29 mouse cellular contexts compared by ENCODE assay signal in the genomic region with DNA sequence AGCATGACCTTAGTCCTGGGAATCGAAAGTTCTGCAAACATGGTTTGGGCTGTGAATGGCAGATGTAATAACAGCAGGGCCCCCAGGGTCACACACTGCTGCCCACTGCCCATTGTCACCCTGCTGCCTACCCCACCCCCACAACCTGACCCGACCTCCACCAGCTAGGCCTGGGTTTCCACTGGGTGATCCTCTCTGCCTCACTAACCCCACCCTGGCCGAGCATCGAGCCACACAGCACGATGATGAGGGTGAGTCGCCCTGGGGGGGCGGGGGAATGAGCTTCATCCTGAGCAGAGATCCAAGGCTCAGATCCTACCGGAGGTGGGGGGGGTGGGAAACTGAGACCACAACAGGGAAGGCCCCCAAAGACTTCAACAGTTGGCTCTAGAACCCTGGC. TPM values are rescaled to one million over a fixed set of nuclear protein-coding genes. Genes with fewer than 3 reads are reported as not detected.
DNase-seq lines count a peak whose midpoint lies in the region; ATAC-seq and TF ChIP-seq lines count a peak whose summit lies in the region.
"Had no signal": no experiment of that assay in that cellular context is flagged by ENCODE, and none has a peak within 500 bp of the region (broad histone marks: within the 10 kb centered on the region; RNA-seq: fewer than 3 reads in every experiment).

No protein-coding gene starts in this region.

- H3K9me3 ChIP-seq in hindbrain, embryonic 10.5 days = no peaks in the 10 kb centered on the region
- H3K9me3 ChIP-seq in hindbrain, embryonic 13.5 days = no peaks in the 10 kb centered on the region
- no peaks in the 10 kb centered on the region for H3K9me3 ChIP-seq in midbrain, embryonic 10.5 days (replicated peaks)
- H3K9me3 ChIP-seq in midbrain, postnatal 0 days (ENCODE audit: low read length) = no peaks in the 10 kb centered on the region
- H3K9me3 ChIP-seq: embryonic facial prominence, embryonic 15.5 days; hindbrain, embryonic 12.5 days; limb, embryonic 12.5 days had no signal

- WGBS in cerebellum, adult 2 months = 39% methylated on average over 8 of the region's 8 CpGs
- 39% methylated on average over 8 of the region's 8 CpGs for WGBS in hindbrain, embryonic 10.5 days
- WGBS in hindbrain, embryonic 13.5 days = 46% methylated on average over 8 of the region's 8 CpGs
- WGBS in midbrain, embryonic 10.5 days = 53% methylated on average over 8 of the region's 8 CpGs
- 29% methylated on average over 8 of the region's 8 CpGs for WGBS in midbrain, postnatal 0 days

- DNase-seq in cerebellum, adult 2 months = no peak
- DNase-seq in cerebellum, adult 8-10 months = no peak
- no peak for DNase-seq in hindbrain, embryonic 10.5 days (ENCODE audit: low spot score)
- DNase-seq in midbrain, embryonic 10.5 days (ENCODE audit: low spot score) = no peak
- no peak for DNase-seq in midbrain, postnatal 0 days (ENCODE audit: low spot score)
- no peak for DNase-seq in layer of hippocampus, postnatal 14 days (ENCODE audit: low spot score in 2 of 2)
- DNase-seq: adrenal gland, adult 8-10 months; embryo, embryonic 11 days; forebrain, postnatal 0 days; gastrocnemius, postnatal 36 days; heart, postnatal 10 days; kidney, adult 8-10 months; liver, postnatal 0 days; right cerebral cortex, postnatal 14 days had no signal

- no peak for TF ChIP-seq POLR2A in cerebellum, adult 2 months (IDR thresholded peaks at IDR 0.05; ENCODE audit: borderline replicate concordance, insufficient read depth, low read length)

- H3K27ac ChIP-seq in cerebellum, adult 2 months (ENCODE audit: insufficient read depth, low read length) = 0 out of 2 replicates have a peak overlapping the region, but pooled peaks have one; percentile 32
- peak overlapping the region; percentile 79 for H3K27ac ChIP-seq in hindbrain, embryonic 10.5 days
- H3K27ac ChIP-seq in hindbrain, embryonic 13.5 days = no peak overlapping the region
- H3K27ac ChIP-seq in midbrain, embryonic 10.5 days (replicated peaks) = peak overlapping the region; percentile 60
- no peak overlapping the region for H3K27ac ChIP-seq in midbrain, postnatal 0 days (ENCODE audit: low read depth, low read length)
- H3K27ac ChIP-seq: hindbrain, embryonic 12.5 days; stomach, postnatal 0 days had no signal

- H3K4me1 ChIP-seq in cerebellum, adult 2 months (ENCODE audit: control insufficient read depth, insufficient read depth, low read length) = peaks cover 24% of the 10 kb centered on the region
- peaks cover 64% of the 10 kb centered on the region for H3K4me1 ChIP-seq in hindbrain, embryonic 10.5 days (replicated peaks)
- peaks cover 10% of the 10 kb centered on the region for H3K4me1 ChIP-seq in hindbrain, embryonic 13.5 days (replicated peaks)
- peaks cover 46% of the 10 kb centered on the region for H3K4me1 ChIP-seq in midbrain, embryonic 10.5 days
- H3K4me1 ChIP-seq in midbrain, postnatal 0 days (ENCODE audit: insufficient read depth, low read length) = no peaks in the 10 kb centered on the region

- no peaks in the 10 kb centered on the region for H3K36me3 ChIP-seq in hindbrain, embryonic 10.5 days
- no peaks in the 10 kb centered on the region for H3K36me3 ChIP-seq in hindbrain, embryonic 13.5 days
- no peaks in the 10 kb centered on the region for H3K36me3 ChIP-seq in midbrain, embryonic 10.5 days
- no peaks in the 10 kb centered on the region for H3K36me3 ChIP-seq in midbrain, postnatal 0 days (ENCODE audit: insufficient read depth, low read length)
- H3K36me3 ChIP-seq: embryonic facial prominence, embryonic 15.5 days; hindbrain, embryonic 12.5 days; limb, embryonic 12.5 days had no signal

- TF ChIP-seq CTCF in cerebellum, adult 2 months (IDR thresholded peaks at IDR 0.05; ENCODE audit: borderline replicate concordance, insufficient read depth, low read depth, low read length) = no peak
- no peak for TF ChIP-seq CTCF in midbrain, postnatal 0 days (IDR thresholded peaks at IDR 0.05)

- H3K4me3 ChIP-seq in cerebellum, adult 2 months (replicated peaks; ENCODE audit: insufficient read depth, low read depth, low read length) = no peak overlapping the region
- no peak overlapping the region for H3K4me3 ChIP-seq in hindbrain, embryonic 10.5 days
- no peak overlapping the region for H3K4me3 ChIP-seq in hindbrain, embryonic 13.5 days
- no peak overlapping the region for H3K4me3 ChIP-seq in midbrain, embryonic 10.5 days
- no peak overlapping the region for H3K4me3 ChIP-seq in midbrain, postnatal 0 days (ENCODE audit: low read depth, low read length)
- H3K4me3 ChIP-seq: embryonic facial prominence, embryonic 15.5 days; hindbrain, embryonic 12.5 days; limb, embryonic 12.5 days had no signal

- H3K4me2 ChIP-seq in hindbrain, embryonic 13.5 days = no peak overlapping the region
- no peak overlapping the region for H3K4me2 ChIP-seq in midbrain, postnatal 0 days (ENCODE audit: low read depth, low read length, poor library complexity, severe bottlenecking)
- H3K4me2 ChIP-seq: embryonic facial prominence, embryonic 15.5 days; heart, embryonic 11.5 days; hindbrain, embryonic 12.5 days; limb, embryonic 12.5 days; liver, embryonic 11.5 days; midbrain, embryonic 11.5 days had no signal

- no peak overlapping the region for H3K9ac ChIP-seq in hindbrain, embryonic 13.5 days
- no peak overlapping the region for H3K9ac ChIP-seq in midbrain, postnatal 0 days (replicated peaks; ENCODE audit: low read length, poor library complexity, severe bottlenecking)
- H3K9ac ChIP-seq: embryonic facial prominence, embryonic 15.5 days; forebrain, postnatal 0 days; hindbrain, embryonic 12.5 days; limb, embryonic 12.5 days; liver, postnatal 0 days had no signal

- ATAC-seq in hindbrain, embryonic 13.5 days (ENCODE audit: low FRiP score) = no peak
- ATAC-seq in midbrain, postnatal 0 days (ENCODE audit: low FRiP score) = no peak
- ATAC-seq in activated CD4-positive, CD25-positive, alpha-beta regulatory T cell, adult 4 months = no peak
- ATAC-seq: CD4-positive, CD25-positive, alpha-beta regulatory T cell, adult 4 months; forebrain, postnatal 0 days; liver, postnatal 0 days; lung, postnatal 0 days; Patski had no signal

- no peaks in the 10 kb centered on the region for H3K27me3 ChIP-seq in cerebellum, adult 2 months (ENCODE audit: control insufficient read depth, insufficient read depth, low read length)
- H3K27me3 ChIP-seq in hindbrain, embryonic 10.5 days (ENCODE audit: insufficient read depth, poor library complexity, severe bottlenecking) = no peaks in the 10 kb centered on the region
- no peaks in the 10 kb centered on the region for H3K27me3 ChIP-seq in hindbrain, embryonic 13.5 days
- H3K27me3 ChIP-seq in midbrain, embryonic 10.5 days (ENCODE audit: low read depth, poor library complexity, severe bottlenecking) = peaks cover 5% of the 10 kb centered on the region; the same call in 1 of the 2 replicates
- no peaks in the 10 kb centered on the region for H3K27me3 ChIP-seq in midbrain, postnatal 0 days (ENCODE audit: insufficient read depth, low read length)
- H3K27me3 ChIP-seq: embryonic facial prominence, embryonic 15.5 days; hindbrain, embryonic 12.5 days; limb, embryonic 12.5 days; Patski had no signal

RNA-seq across cellular contexts. Expression of a gene that starts 8.9 kb away (rescaled TPM):
- polyA plus RNA-seq in cerebellum, adult 2 months (2012; rRNA removed) = 1.2 and 1.9 TPM in 2 replicates
- 0.56 and 1.0 TPM in 2 replicates for polyA plus RNA-seq in hindbrain, embryonic 10.5 days (2016; fragmentation: Nextera tagmentation; extraction: Ambion mirVana)
- polyA plus RNA-seq in hindbrain, embryonic 13.5 days (2015; fragmentation: Nextera tagmentation; extraction: Ambion mirVana) = 3.3 and 3.8 TPM in 2 replicates
- 0.58 and 1.5 TPM in 2 replicates for polyA plus RNA-seq in midbrain, embryonic 10.5 days (2016; fragmentation: Nextera tagmentation; extraction: Ambion mirVana)
- total RNA-seq in midbrain, postnatal 0 days (2014; rRNA removed) = 4.0 and 6.8 TPM in 2 replicates
- polyA plus RNA-seq in midbrain, postnatal 0 days (2015; fragmentation: Nextera tagmentation; extraction: Ambion mirVana) = 2.4 and 3.3 TPM in 2 replicates
- total RNA-seq in layer of hippocampus, postnatal 14 days (2021) = 1 to 10 TPM; 1.3 to 1.7 TPM
- polyA plus RNA-seq in activated CD4-positive, CD25-positive, alpha-beta regulatory T cell, adult 4 months (2017; shearing (Covaris generic)) = not detected
- total RNA-seq: neutrophil, adult 5-6 weeks had no signal
- polyA plus RNA-seq: CD4-positive, CD25-positive, alpha-beta regulatory T cell, adult 4 months; limb, embryonic 12.5 days had no signal

RNA-seq across cellular contexts. Expression of a gene that starts 13.0 kb away (rescaled TPM):
- not detected in 2 replicates for polyA plus RNA-seq in cerebellum, adult 2 months (2012; rRNA removed)
- 0.05 and 0.14 TPM in 2 replicates for polyA plus RNA-seq in hindbrain, embryonic 10.5 days (2016; fragmentation: Nextera tagmentation; extraction: Ambion mirVana)
- not detected in 2 replicates for polyA plus RNA-seq in hindbrain, embryonic 13.5 days (2015; fragmentation: Nextera tagmentation; extraction: Ambion mirVana)
- 0.06 and 0.07 TPM in 2 replicates for polyA plus RNA-seq in midbrain, embryonic 10.5 days (2016; fragmentation: Nextera tagmentation; extraction: Ambion mirVana)
- total RNA-seq in midbrain, postnatal 0 days (2014; rRNA removed) = 0.16 TPM in 1 of 2 replicates, not detected in the other
- 0.05 TPM in 1 of 2 replicates, not detected in the other for polyA plus RNA-seq in midbrain, postnatal 0 days (2015; fragmentation: Nextera tagmentation; extraction: Ambion mirVana)
- under 1 TPM in 1 of 2 experiments, not detected in 1; 0.12 TPM for total RNA-seq in layer of hippocampus, postnatal 14 days (2021)
- not detected for polyA plus RNA-seq in activated CD4-positive, CD25-positive, alpha-beta regulatory T cell, adult 4 months (2017; shearing (Covaris generic))
- total RNA-seq: layer of hippocampus, adult 18-20 months; layer of hippocampus, postnatal 25 days; neutrophil, adult 5-6 weeks had no signal
- polyA plus RNA-seq: CD4-positive, CD25-positive, alpha-beta regulatory T cell, adult 4 months; forebrain, postnatal 0 days; heart, embryonic 11.5 days; hindbrain, embryonic 12.5 days; limb, embryonic 12.5 days; liver, embryonic 11.5 days; liver, postnatal 0 days; midbrain, embryonic 11.5 days had no signal

RNA-seq across cellular contexts. Expression of a gene that starts 27.4 kb away (rescaled TPM):
- 73.1 and 73.6 TPM in 2 replicates for polyA plus RNA-seq in cerebellum, adult 2 months (2012; rRNA removed)
- 1.1 and 1.4 TPM in 2 replicates for polyA plus RNA-seq in hindbrain, embryonic 10.5 days (2016; fragmentation: Nextera tagmentation; extraction: Ambion mirVana)
- 7.2 and 8.2 TPM in 2 replicates for polyA plus RNA-seq in hindbrain, embryonic 13.5 days (2015; fragmentation: Nextera tagmentation; extraction: Ambion mirVana)
- polyA plus RNA-seq in midbrain, embryonic 10.5 days (2016; fragmentation: Nextera tagmentation; extraction: Ambion mirVana) = 0.60 and 1.3 TPM in 2 replicates
- 44.9 and 47.1 TPM in 2 replicates for total RNA-seq in midbrain, postnatal 0 days (2014; rRNA removed)
- polyA plus RNA-seq in midbrain, postnatal 0 days (2015; fragmentation: Nextera tagmentation; extraction: Ambion mirVana) = 24.6 and 25.2 TPM in 2 replicates
- 10 to 100 TPM; 26.1 to 27.1 TPM for total RNA-seq in layer of hippocampus, postnatal 14 days (2021)
- not detected for polyA plus RNA-seq in activated CD4-positive, CD25-positive, alpha-beta regulatory T cell, adult 4 months (2017; shearing (Covaris generic))
- total RNA-seq: neutrophil, adult 5-6 weeks had no signal
- polyA plus RNA-seq: liver, embryonic 11.5 days; liver, postnatal 0 days; lung, postnatal 0 days had no signal

RNA-seq across cellular contexts. Expression of a gene that starts 38.2 kb away (rescaled TPM):
- 4.6 and 4.8 TPM in 2 replicates for polyA plus RNA-seq in cerebellum, adult 2 months (2012; rRNA removed)
- 1.6 and 1.9 TPM in 2 replicates for polyA plus RNA-seq in hindbrain, embryonic 10.5 days (2016; fragmentation: Nextera tagmentation; extraction: Ambion mirVana)
- 5.0 and 5.5 TPM in 2 replicates for polyA plus RNA-seq in hindbrain, embryonic 13.5 days (2015; fragmentation: Nextera tagmentation; extraction: Ambion mirVana)
- 1.3 and 1.4 TPM in 2 replicates for polyA plus RNA-seq in midbrain, embryonic 10.5 days (2016; fragmentation: Nextera tagmentation; extraction: Ambion mirVana)
- total RNA-seq in midbrain, postnatal 0 days (2014; rRNA removed) = 4.9 and 7.8 TPM in 2 replicates
- 7.6 and 7.9 TPM in 2 replicates for polyA plus RNA-seq in midbrain, postnatal 0 days (2015; fragmentation: Nextera tagmentation; extraction: Ambion mirVana)
- 1 to 10 TPM; 1.7 to 3.0 TPM for total RNA-seq in layer of hippocampus, postnatal 14 days (2021)
- polyA plus RNA-seq in activated CD4-positive, CD25-positive, alpha-beta regulatory T cell, adult 4 months (2017; shearing (Covaris generic)) = 1 to 10 TPM; 1.2 to 1.3 TPM
- total RNA-seq: gastrocnemius, postnatal 36 days; heart, postnatal 10 days; neutrophil, adult 5-6 weeks had no signal
- polyA plus RNA-seq: stomach, postnatal 0 days had no signal

Comparison
In these comparisons a context has a peak if more than half of its experiments do, and no peak if none do; other contexts are left out.
1. H3K27ac ChIP-seq: peak in cerebellum, adult 2 months (single experiment), hindbrain, embryonic 10.5 days (single experiment) and midbrain, embryonic 10.5 days (single experiment); none in hindbrain, embryonic 13.5 days (single experiment) and midbrain, postnatal 0 days (single experiment).